Mouse (Mus musculus) embryonic stem cell, embryonic (primary cell): ENCODE measurements around the gene Gm20388.

Experiments used
- CTCF ChIA-PET, 4 experiments: fragments of 300-600 bp in 2 of 4; fragments of 350-600 bp in 2 of 4; sonication (Branson Sonifier 250); formaldehyde crosslinking; loops; one replicate each; lab custom pipeline; 2022; ENCODE audit warnings: inconsistent platforms in 2 of 4; lab: Charles Lee
- POLR2A ChIA-PET, 4 experiments: fragments of 300-600 bp in 2 of 4; fragments of 350-600 bp in 2 of 4; sonication (Branson Sonifier 250); formaldehyde crosslinking; loops; one replicate each; lab custom pipeline; 2022; ENCODE audit warnings: antibody characterized with exemption in 4 of 4, inconsistent platforms in 1 of 4; lab: Charles Lee

Gene Gm20388

GRCm38 (mm10) chr8:122604640-122605039 lies 2694.0 kb downstream of the Gm20388 start:
- ChIA-PET CTCF (interaction anchor here in 2 of 4 experiments (0.7 to 1.1 kb wide), 2 partner anchors 18 to 209 kb away, joined by 3 read pairs; no protein-coding TSS in a partner anchor), POLR2A (interaction anchor here in 3 of 4 experiments (0.8 to 1.7 kb wide), 6 partner anchors 11 to 496 kb away, joined by 3 read pairs; partner anchors contain the start of gene Aprt (in 1 of the 3))

GRCm38 (mm10) chr8:122605367-122605766 lies 2694.7 kb downstream of the Gm20388 start:
- ChIA-PET POLR2A (interaction anchor here in 3 of 4 experiments (0.5 to 1.6 kb wide), 4 partner anchors 31 to 495 kb away, joined by 3 read pairs; no protein-coding TSS in a partner anchor), CTCF (interaction anchor here in 3 of 4 experiments (0.6 to 1.1 kb wide), 5 partner anchors 13 to 717 kb away, joined by 3 to 6 read pairs (median 4); no protein-coding TSS in a partner anchor)

- ChIA-PET POLR2A (interaction anchor here in 2 of 4 experiments (0.6 to 1.2 kb wide), 3 partner anchors 8 to 494 kb away, joined by 3 to 4 read pairs (median 4); no protein-coding TSS in a partner anchor), CTCF (interaction anchor here in 3 of 4 experiments (0.6 to 1.2 kb wide), 4 partner anchors 20 to 746 kb away, joined by 3 to 9 read pairs (median 3); no protein-coding TSS in a partner anchor)
Observed at GRCm38 (mm10) chr8:122606810-122607209, 2696.2 kb downstream of the Gm20388 start.

GRCm38 (mm10) chr8:122610209-122610608 lies 2699.6 kb downstream of the Gm20388 start:
- ChIA-PET CTCF (interaction anchor here in 1 of 4 experiments (1.5 kb wide), 1 partner anchor 14 kb away, joined by 5 read pairs; no protein-coding TSS in a partner anchor), POLR2A (interaction anchor here in 2 of 4 experiments (0.7 to 2.8 kb wide), 12 partner anchors 8 to 602 kb away, joined by 3 to 10 read pairs (median 4); partner anchors contain the start of genes Cdt1 (in 1 of the 2), Chmp1a (in 1 of the 2), Snai3 (in 1 of the 2) and Spata33 (in 1 of the 2))

- ChIA-PET POLR2A (interaction anchor here (0.6 to 3.1 kb wide), 44 partner anchors 8 to 602 kb away, joined by 3 to 26 read pairs (median 4); partner anchors contain the start of genes Aprt (in 2 of the 4), Cdt1 (in 2 of the 4), Ankrd11 (in 1 of the 4) and Chmp1a (in 1 of the 4)), CTCF (interaction anchor here (0.6 to 1.5 kb wide), 12 partner anchors 11 to 701 kb away, joined by 3 to 5 read pairs (median 3); partner anchors contain the start of gene Pabpn1l (in 1 of the 4))
Observed at GRCm38 (mm10) chr8:122610612-122611277, 2700.1 kb downstream of the Gm20388 start.

GRCm38 (mm10) chr8:122611295-122612133 lies 2700.9 kb downstream of the Gm20388 start, which contains the start of the genes Galns and Trappc2l:
TSS of gene Galns (minus strand) at chr8:122611463.
TSS of gene Trappc2l (plus strand) at chr8:122611640.
- POLR2A ChIA-PET = interaction anchor here (0.6 to 3.1 kb wide), 58 partner anchors 9 to 795 kb away, joined by 3 to 26 read pairs (median 4); partner anchors contain the start of genes Aprt (in 2 of the 4), Cdt1 (in 2 of the 4), Ankrd11 (in 1 of the 4) and Cbfa2t3 (in 1 of the 4)
- CTCF ChIA-PET = interaction anchor here (0.6 to 1.5 kb wide), 13 partner anchors 11 to 702 kb away, joined by 3 to 5 read pairs (median 3); partner anchors contain the start of gene Pabpn1l (in 1 of the 4)

GRCm38 (mm10) chr8:122616181-122616905 lies 2705.7 kb downstream of the Gm20388 start:
- ChIA-PET CTCF (interaction anchor here in 3 of 4 experiments (0.6 to 0.9 kb wide), 4 partner anchors 61 to 940 kb away, joined by 3 to 4 read pairs (median 3); no protein-coding TSS in a partner anchor), POLR2A (interaction anchor here in 1 of 4 experiments (0.6 to 1.5 kb wide), 6 partner anchors 8 to 489 kb away, joined by 3 to 4 read pairs (median 3); no protein-coding TSS in a partner anchor)

GRCm38 (mm10) chr8:122617947-122618546 lies 2707.4 kb downstream of the Gm20388 start:
- ChIA-PET POLR2A (interaction anchor here (0.6 to 1.5 kb wide), 10 partner anchors 10 to 403 kb away, joined by 3 to 5 read pairs (median 4); partner anchors contain the start of gene Cdt1 (in 2 of the 4)), CTCF (interaction anchor here (0.5 to 1.8 kb wide), 39 partner anchors 8 to 909 kb away, joined by 3 to 12 read pairs (median 3); no protein-coding TSS in a partner anchor)

GRCm38 (mm10) chr8:122618660-122619378 lies 2708.2 kb downstream of the Gm20388 start:
- ChIA-PET CTCF (interaction anchor here (0.6 to 1.8 kb wide), 22 partner anchors 8 to 575 kb away, joined by 3 to 12 read pairs (median 4); no protein-coding TSS in a partner anchor), POLR2A (interaction anchor here in 3 of 4 experiments (0.6 to 1.1 kb wide), 5 partner anchors 51 to 144 kb away, joined by 3 to 4 read pairs (median 4); partner anchors contain the start of gene Cdt1 (in 1 of the 3))

GRCm38 (mm10) chr8:122620446-122620845 lies 2709.8 kb downstream of the Gm20388 start:
- CTCF ChIA-PET = interaction anchor here in 1 of 4 experiments (1.0 kb wide), 1 partner anchor 40 kb away, joined by 3 read pairs; no protein-coding TSS in a partner anchor
- POLR2A ChIA-PET = interaction anchor here in 1 of 4 experiments (1.8 kb wide), 1 partner anchor 9 kb away, joined by 5 read pairs; the partner anchor contains the start of genes Galns and Trappc2l

GRCm38 (mm10) chr8:122622727-122623126 lies 2712.1 kb downstream of the Gm20388 start, which contains the start of gene Pabpn1l:
TSS of gene Pabpn1l (minus strand) at chr8:122622739.
- CTCF ChIA-PET = interaction anchor here (0.6 to 1.5 kb wide), 6 partner anchors 11 to 190 kb away, joined by 3 to 7 read pairs (median 4); partner anchors contain the start of genes Galns (in 1 of the 4) and Trappc2l (in 1 of the 4)
- POLR2A ChIA-PET = interaction anchor here in 2 of 4 experiments (1.2 to 2.2 kb wide), 4 partner anchors 8 to 48 kb away, joined by 3 to 6 read pairs (median 5); partner anchors contain the start of genes Galns (in 1 of the 2) and Trappc2l (in 1 of the 2)

GRCm38 (mm10) chr8:122623844-122624642 lies 2713.4 kb downstream of the Gm20388 start:
- ChIA-PET CTCF (interaction anchor here in 3 of 4 experiments (0.5 to 1.9 kb wide), 12 partner anchors 13 to 1095 kb away, joined by 3 to 8 read pairs (median 4); partner anchors contain the start of genes Galns (in 1 of the 3) and Trappc2l (in 1 of the 3)), POLR2A (interaction anchor here in 3 of 4 experiments (0.7 to 2.2 kb wide), 3 partner anchors 12 to 206 kb away, joined by 3 to 6 read pairs (median 3); partner anchors contain the start of genes Galns (in 2 of the 3) and Trappc2l (in 2 of the 3))

GRCm38 (mm10) chr8:122624653-122625052 lies 2714.0 kb downstream of the Gm20388 start:
- ChIA-PET POLR2A (interaction anchor here in 3 of 4 experiments (0.7 to 2.2 kb wide), 4 partner anchors 13 to 206 kb away, joined by 3 to 6 read pairs (median 3); partner anchors contain the start of genes Galns (in 2 of the 3) and Trappc2l (in 2 of the 3)), CTCF (interaction anchor here in 3 of 4 experiments (0.5 to 1.9 kb wide), 14 partner anchors 14 to 873 kb away, joined by 3 to 6 read pairs (median 3); partner anchors contain the start of genes Galns (in 1 of the 3) and Trappc2l (in 1 of the 3))
